Mouse (Mus musculus): Measurements from ENCODE around the gene Ssbp3. TPM values are rescaled to one million over a fixed set of nuclear protein-coding genes. Genes with fewer than 3 reads are reported as not detected.

Gene Ssbp3
- 172 and 190 TPM in 2 replicates for polyA plus RNA-seq (2015; fragmentation: Nextera tagmentation; extraction: Ambion mirVana)

DNA sequence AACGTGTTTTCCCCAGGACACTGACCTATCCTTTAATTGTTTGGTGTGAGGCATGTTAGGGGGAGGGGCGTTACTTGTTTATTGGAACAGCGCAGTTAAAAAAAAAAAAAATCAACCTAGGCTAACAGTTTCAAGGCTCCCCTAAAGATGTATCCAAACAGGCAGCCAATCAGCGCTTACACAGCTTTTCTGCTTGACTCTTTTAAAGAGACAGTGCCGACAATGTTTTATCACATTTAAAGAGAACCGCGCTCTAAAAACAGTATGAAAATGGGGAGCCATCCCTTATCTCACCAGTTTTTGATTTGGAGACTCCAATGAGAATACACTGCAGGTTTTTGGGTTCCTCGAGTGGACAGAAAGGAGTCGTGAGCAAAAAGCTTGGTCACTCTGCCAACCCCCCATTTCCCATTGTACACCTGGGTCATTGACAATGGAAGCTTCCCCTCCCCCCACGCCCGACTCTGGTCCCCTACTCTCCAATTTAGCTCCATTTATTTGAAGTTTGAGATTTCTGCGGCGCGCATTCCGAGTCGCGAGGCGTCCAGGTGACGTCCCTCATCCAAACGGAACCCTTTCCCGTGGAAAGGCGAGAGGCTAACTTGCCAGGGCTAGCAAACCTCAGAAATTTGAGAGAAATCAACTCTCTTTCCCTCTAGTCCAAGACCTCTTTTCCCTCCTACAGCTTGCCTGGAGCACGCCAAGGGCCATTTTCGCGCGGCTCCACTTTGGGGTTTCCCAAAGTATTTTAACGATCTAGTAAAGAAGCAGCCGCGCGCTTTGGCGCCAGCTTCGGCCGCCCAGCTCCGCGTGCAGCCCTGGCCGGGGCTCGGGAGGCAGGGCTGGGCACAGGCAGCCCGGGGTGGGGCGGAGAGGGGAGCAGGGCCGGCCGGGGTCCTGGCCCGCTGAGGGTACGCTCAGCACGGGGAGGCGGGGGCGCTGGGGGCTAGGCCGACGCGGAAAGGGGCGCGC, at the start of gene Ssbp3:
TSS of gene Ssbp3 (plus strand) at position 501 of the 972 bp plus-strand sequence.
- Histone ChIP-seq H3K36me3 (peaks cover 15% of the 10 kb centered on the region), H3K4me1 (peaks cover 58% of the 10 kb centered on the region), H3K4me3 (peak within 1 kb of the TSS; percentile 100), H3K27ac (peak within 1 kb of the TSS; percentile 100), H3K9me3 (no peaks in the 10 kb centered on the region), H3K27me3 (no peaks in the 10 kb centered on the region), H3K4me2 (peak within 1 kb of the TSS; percentile 93), H3K9ac (peak within 1 kb of the TSS; percentile 100)
- ATAC-seq (ENCODE audit: insufficient number of reproducible peaks, insufficient read depth, low FRiP score, low TSS enrichment, low read depth), result peak; percentile 21
- WGBS, result under 1% methylated on average over 51 of the region's 51 CpGs

DNA sequence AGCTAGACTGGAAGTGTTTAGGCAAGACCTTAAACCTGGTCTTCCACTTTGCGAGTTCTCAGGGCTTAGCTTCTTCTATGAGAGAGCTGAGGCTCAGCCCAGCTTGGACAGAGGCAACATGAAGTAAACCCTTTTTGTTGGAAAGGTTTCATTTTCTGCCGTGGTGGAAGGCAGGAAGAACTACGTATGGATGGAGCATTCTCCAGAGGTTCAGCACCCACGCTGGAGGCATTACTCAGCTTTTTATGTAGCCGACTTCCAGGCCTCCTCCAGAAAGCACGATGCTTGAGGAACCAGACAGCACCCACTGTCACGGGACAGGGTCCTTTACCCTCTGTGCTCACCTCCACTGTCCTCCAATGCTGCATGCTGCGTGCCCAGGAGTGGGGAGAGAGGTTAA, 48.6 kb upstream of the Ssbp3 start:
- 62% methylated on average over 8 of the region's 8 CpGs for WGBS
- no peak for ATAC-seq (ENCODE audit: insufficient number of reproducible peaks, insufficient read depth, low FRiP score, low TSS enrichment, low read depth)

GRCm38 (mm10) chr4:106862317-106862716, 48.2 kb upstream of the Ssbp3 start:
- no peaks in the 10 kb centered on the region for H3K36me3 ChIP-seq
- no peak overlapping the region for H3K9ac ChIP-seq
- no peak overlapping the region for H3K4me3 ChIP-seq
- peak overlapping the region; percentile 2; the same call in 1 of the 2 replicates for H3K27ac ChIP-seq
- ATAC-seq (ENCODE audit: insufficient number of reproducible peaks, insufficient read depth, low FRiP score, low TSS enrichment, low read depth), result no peak
- no peak overlapping the region for H3K4me2 ChIP-seq
- no peaks in the 10 kb centered on the region for H3K27me3 ChIP-seq
- H3K4me1 ChIP-seq, result peaks cover 79% of the 10 kb centered on the region
- 49% methylated on average over 7 of the region's 7 CpGs for WGBS
- no peaks in the 10 kb centered on the region for H3K9me3 ChIP-seq

More for the DNA sequence above, 48.6 kb upstream of the Ssbp3 start:
- no peak overlapping the region for H3K4me2 ChIP-seq
- peaks cover 2% of the 10 kb centered on the region; the same call in 1 of the 2 replicates for H3K9me3 ChIP-seq
- H3K27me3 ChIP-seq, result no peaks in the 10 kb centered on the region
- H3K36me3 ChIP-seq, result no peaks in the 10 kb centered on the region
- H3K27ac ChIP-seq, result peak overlapping the region; percentile 14; the same call in 1 of the 2 replicates
- no peak overlapping the region for H3K4me3 ChIP-seq
- H3K9ac ChIP-seq, result no peak overlapping the region
- peaks cover 75% of the 10 kb centered on the region for H3K4me1 ChIP-seq

DNA sequence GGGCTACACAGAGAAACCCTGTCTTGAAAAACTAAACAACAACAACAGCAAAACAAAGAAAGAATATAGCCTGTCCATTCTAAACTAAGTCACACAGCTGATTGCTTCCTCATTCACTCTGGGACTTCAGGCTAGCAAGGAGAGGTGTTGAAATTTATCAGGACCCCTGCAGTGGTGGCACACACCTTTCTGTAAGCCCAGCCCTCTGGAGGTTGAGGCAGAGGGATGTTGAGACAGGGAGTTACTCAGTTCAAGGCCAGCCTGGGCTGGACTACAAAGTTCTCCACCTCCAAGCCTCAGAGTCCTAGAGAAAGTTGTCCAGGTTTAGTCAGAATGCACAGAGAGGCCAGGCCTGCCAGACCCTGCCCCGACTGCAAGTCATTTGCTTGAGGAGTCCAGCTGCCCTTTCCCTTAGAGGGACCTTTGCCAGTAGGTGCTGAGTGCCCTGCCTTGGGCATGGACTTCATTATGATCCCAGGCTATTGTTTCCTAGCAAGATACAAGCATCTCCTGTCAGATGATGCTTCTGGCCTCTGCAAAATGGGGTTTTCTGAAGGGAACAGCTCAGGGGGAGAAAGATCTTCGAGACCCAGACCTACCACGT, 47.6 kb upstream of the Ssbp3 start:
- H3K9ac ChIP-seq, result no peak overlapping the region
- no peaks in the 10 kb centered on the region for H3K27me3 ChIP-seq
- WGBS, result 31% methylated on average over 3 of the region's 3 CpGs
- no peaks in the 10 kb centered on the region for H3K36me3 ChIP-seq
- H3K4me3 ChIP-seq, result no peak overlapping the region
- H3K9me3 ChIP-seq, result no peaks in the 10 kb centered on the region
- no peak for ATAC-seq (ENCODE audit: insufficient number of reproducible peaks, insufficient read depth, low FRiP score, low TSS enrichment, low read depth)
- peaks cover 79% of the 10 kb centered on the region for H3K4me1 ChIP-seq
- no peak overlapping the region; the same call in none of the 2 replicates for H3K27ac ChIP-seq
- no peak overlapping the region for H3K4me2 ChIP-seq

DNA sequence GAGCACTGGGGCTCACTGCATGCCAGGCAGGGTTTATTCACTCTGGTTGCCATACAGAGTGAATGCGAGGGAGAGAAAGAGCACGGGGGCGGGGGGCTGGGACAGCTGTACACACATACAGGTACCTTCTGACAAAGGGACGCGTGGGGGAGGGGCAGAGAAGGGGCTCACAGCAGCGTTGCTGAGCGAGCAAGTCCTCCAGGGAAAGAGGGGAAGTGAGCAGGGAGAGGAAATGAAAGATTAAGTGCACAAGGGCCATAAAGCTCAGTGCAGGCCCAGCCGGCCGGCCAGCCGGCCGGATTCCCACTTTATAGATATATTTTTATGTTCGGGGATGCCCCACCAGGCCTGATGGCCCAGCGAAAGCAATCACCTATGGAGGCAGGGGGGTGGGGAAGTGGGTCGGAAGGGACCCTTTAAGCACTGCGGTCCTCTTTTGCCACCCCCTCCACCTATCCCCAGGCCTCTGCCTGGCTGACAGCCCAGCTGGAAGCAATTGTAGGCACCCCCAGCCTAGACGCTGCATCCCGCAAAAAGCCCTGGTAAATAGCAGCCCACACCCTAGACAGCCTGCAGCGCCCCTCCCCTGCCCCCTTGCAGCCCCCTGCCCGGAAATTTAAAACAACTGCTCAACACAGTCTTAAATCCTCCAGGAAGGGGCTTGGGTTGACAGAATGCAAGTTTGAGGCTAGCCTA, 44.9 kb upstream of the Ssbp3 start:
- H3K9ac ChIP-seq, result peak overlapping the region; percentile 49; the same call in 1 of the 2 replicates

GRCm38 (mm10) chr4:106866381-106866780, 44.1 kb upstream of the Ssbp3 start:
- Histone ChIP-seq H3K4me3 (no peak overlapping the region), H3K27me3 (no peaks in the 10 kb centered on the region), H3K36me3 (no peaks in the 10 kb centered on the region), H3K9ac (no peak overlapping the region), H3K4me2 (no peak overlapping the region), H3K27ac (peak overlapping the region; percentile 95), H3K4me1 (peaks cover 69% of the 10 kb centered on the region), H3K9me3 (no peaks in the 10 kb centered on the region)
- WGBS, result 33% methylated on average over 5 of the region's 5 CpGs
- ATAC-seq (ENCODE audit: insufficient number of reproducible peaks, insufficient read depth, low FRiP score, low TSS enrichment, low read depth), result no peak

More for the DNA sequence above, 44.9 kb upstream of the Ssbp3 start:
- no peaks in the 10 kb centered on the region for H3K9me3 ChIP-seq
- H3K27ac ChIP-seq, result peak overlapping the region; percentile 95
- peak overlapping the region; percentile 41 for H3K4me2 ChIP-seq
- H3K27me3 ChIP-seq, result no peaks in the 10 kb centered on the region
- WGBS, result 5% methylated on average over 19 of the region's 19 CpGs
- ATAC-seq (ENCODE audit: insufficient number of reproducible peaks, insufficient read depth, low FRiP score, low TSS enrichment, low read depth), result peak; percentile 83
- peaks cover 77% of the 10 kb centered on the region for H3K4me1 ChIP-seq
- no peaks in the 10 kb centered on the region for H3K36me3 ChIP-seq
- H3K4me3 ChIP-seq, result no peak overlapping the region

GRCm38 (mm10) chr4:106866845-106867244, 43.7 kb upstream of the Ssbp3 start:
- H3K36me3 ChIP-seq, result no peaks in the 10 kb centered on the region
- ATAC-seq (ENCODE audit: insufficient number of reproducible peaks, insufficient read depth, low FRiP score, low TSS enrichment, low read depth), result peak; percentile 41; the same call in 1 of the 2 replicates
- no peak overlapping the region for H3K9ac ChIP-seq
- H3K4me1 ChIP-seq, result peaks cover 65% of the 10 kb centered on the region
- H3K27me3 ChIP-seq, result no peaks in the 10 kb centered on the region
- H3K4me2 ChIP-seq, result peak overlapping the region; percentile 19; the same call in 1 of the 2 replicates
- peak overlapping the region; percentile 95 for H3K27ac ChIP-seq
- no peaks in the 10 kb centered on the region for H3K9me3 ChIP-seq
- WGBS, result 8% methylated on average over 7 of the region's 7 CpGs
- H3K4me3 ChIP-seq, result no peak overlapping the region

- WGBS, result 51% methylated on average over 12 of the region's 12 CpGs
- Histone ChIP-seq H3K4me3 (no peak overlapping the region), H3K4me2 (no peak overlapping the region), H3K9me3 (no peaks in the 10 kb centered on the region), H3K27me3 (no peaks in the 10 kb centered on the region), H3K4me1 (peaks cover 45% of the 10 kb centered on the region), H3K27ac (peak overlapping the region; percentile 71), H3K36me3 (no peaks in the 10 kb centered on the region), H3K9ac (0 out of 2 replicates have a peak overlapping the region, but pooled peaks have one; percentile 2)
- no peak for ATAC-seq (ENCODE audit: insufficient number of reproducible peaks, insufficient read depth, low FRiP score, low TSS enrichment, low read depth)
Observed at GRCm38 (mm10) chr4:106868737-106869438, 41.6 kb upstream of the Ssbp3 start.

DNA sequence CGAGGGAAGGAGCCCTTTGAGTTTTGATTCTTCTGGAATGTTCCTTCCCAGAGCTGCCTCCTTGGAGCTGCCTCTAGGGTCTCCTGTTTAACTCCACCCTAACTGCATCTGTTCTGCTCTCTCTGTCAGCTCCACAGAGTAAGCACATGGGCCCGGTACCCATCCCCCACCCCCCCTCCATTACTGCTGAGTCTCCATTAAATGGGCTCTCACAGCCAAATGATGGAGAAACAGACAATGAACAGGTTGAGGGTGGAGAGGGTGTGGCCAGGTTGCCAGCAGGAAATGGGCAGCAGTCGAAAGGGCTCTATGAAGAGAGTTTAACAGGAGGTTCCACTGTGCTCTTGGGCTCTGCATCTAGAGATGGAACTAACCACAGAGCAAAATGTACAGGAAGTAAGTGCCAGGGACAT, 41.0 kb upstream of the Ssbp3 start:
- H3K27me3 ChIP-seq, result no peaks in the 10 kb centered on the region
- no peaks in the 10 kb centered on the region for H3K9me3 ChIP-seq
- WGBS, result 54% methylated on average over 3 of the region's 3 CpGs
- no peaks in the 10 kb centered on the region for H3K36me3 ChIP-seq
- no peak overlapping the region for H3K4me3 ChIP-seq
- no peak for ATAC-seq (ENCODE audit: insufficient number of reproducible peaks, insufficient read depth, low FRiP score, low TSS enrichment, low read depth)
- no peak overlapping the region for H3K9ac ChIP-seq
- peak overlapping the region; percentile 71 for H3K27ac ChIP-seq
- no peak overlapping the region for H3K4me2 ChIP-seq
- peaks cover 42% of the 10 kb centered on the region for H3K4me1 ChIP-seq

- Histone ChIP-seq H3K36me3 (no peaks in the 10 kb centered on the region), H3K4me3 (no peak overlapping the region), H3K4me2 (no peak overlapping the region), H3K27me3 (no peaks in the 10 kb centered on the region), H3K27ac (no peak overlapping the region), H3K9ac (no peak overlapping the region), H3K4me1 (peaks cover 33% of the 10 kb centered on the region), H3K9me3 (no peaks in the 10 kb centered on the region)
- no peak for ATAC-seq (ENCODE audit: insufficient number of reproducible peaks, insufficient read depth, low FRiP score, low TSS enrichment, low read depth)
- 94% methylated on average over 2 of the region's 2 CpGs for WGBS
Observed at GRCm38 (mm10) chr4:106870556-106870955, 39.9 kb upstream of the Ssbp3 start.

DNA sequence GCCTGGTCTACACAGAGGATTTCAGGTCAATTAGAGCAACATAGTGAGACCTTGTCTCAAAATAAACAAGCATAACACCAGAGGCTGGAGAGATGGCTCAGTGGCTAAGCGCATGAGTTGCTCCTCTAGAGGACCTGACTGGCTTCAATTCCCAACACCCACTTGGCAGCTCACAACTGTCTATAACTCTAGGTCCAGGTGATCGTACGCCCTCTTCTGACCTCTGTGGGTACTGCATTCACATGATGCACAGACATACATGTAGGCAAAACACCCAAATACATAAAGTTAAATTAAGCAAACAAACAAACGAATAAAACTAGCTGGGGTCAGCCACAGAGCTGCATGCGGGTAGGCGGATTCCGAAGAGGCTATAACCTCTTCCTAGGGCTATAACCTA, 36.0 kb upstream of the Ssbp3 start:
- Histone ChIP-seq H3K36me3 (no peaks in the 10 kb centered on the region), H3K27me3 (no peaks in the 10 kb centered on the region), H3K4me2 (no peak overlapping the region), H3K9ac (no peak overlapping the region), H3K4me3 (no peak overlapping the region), H3K9me3 (no peaks in the 10 kb centered on the region), H3K4me1 (peaks cover 4% of the 10 kb centered on the region), H3K27ac (no peak overlapping the region)
- WGBS, result 87% methylated on average over 7 of the region's 7 CpGs
- no peak for ATAC-seq (ENCODE audit: insufficient number of reproducible peaks, insufficient read depth, low FRiP score, low TSS enrichment, low read depth)

All from embryonic facial prominence, embryonic 13.5 days (tissue).